Mouse (Mus musculus) CH12.LX (cell line): ENCODE results near the gene Gm21915. TPM values are rescaled to one million over a fixed set of nuclear protein-coding genes. Genes with fewer than 3 reads are reported as not detected.
A peak's percentile ranks its signal among the peaks of the same experiment; 100 is the strongest.

ENCODE experiments used
- DNase-seq: peaks from one replicate; pipeline ENCODE4 v3.0.0-alpha.2; 2013; ENCODE audit errors: extremely low read depth
- H3K27ac ChIP-seq: 2 replicates; pipeline ENCODE4 v1.5.1; 2012; ENCODE audit warnings: low read depth, mild to moderate bottlenecking, control low read depth, moderate library complexity; ENCODE audit not compliant: insufficient read depth
- H3K27me3 ChIP-seq: replicated peaks from 2 replicates; pipeline ENCODE3; 2012; ENCODE audit warnings: inconsistent platforms
- H3K36me3 ChIP-seq, 2 experiments: replicated peaks in 1 of 2; 2 replicates each; pipeline versions ENCODE3 to v1.6.1; 2012; ENCODE audit warnings: inconsistent platforms in 1 of 2, low read length in 1 of 2, mild to moderate bottlenecking in 1 of 2, mixed read lengths in 1 of 2, moderate library complexity in 1 of 2; ENCODE audit not compliant: control insufficient read depth in 1 of 2, insufficient read depth in 1 of 2
- H3K4me1 ChIP-seq, 2 experiments: 2 replicates each; pipeline ENCODE4 v1.6.1; 2012; ENCODE audit warnings: inconsistent platforms in 1 of 2, moderate library complexity in 1 of 2; ENCODE audit not compliant: insufficient read depth in 2 of 2, control insufficient read depth in 1 of 2
- H3K4me2 ChIP-seq: 2 replicates; pipeline ENCODE4 v1.6.1; 2012; ENCODE audit warnings: low read depth, mild to moderate bottlenecking, control low read depth; ENCODE audit not compliant: poor library complexity, insufficient read depth, severe bottlenecking
- H3K4me3 ChIP-seq, 3 experiments: fragments of 150-350 bp in 1 of 3; sonication (generic) in 1 of 3; replicated peaks in 1 of 3; 2 replicates each; pipeline versions ENCODE3 to v1.5.1; 2011 to 2012; ENCODE audit warnings: low read depth in 2 of 3, low read length in 2 of 3, mild to moderate bottlenecking in 2 of 3, moderate library complexity in 2 of 3, control low read depth in 1 of 3, improper control_type of control experiment in 1 of 3, inconsistent platforms in 1 of 3, mixed read lengths in 1 of 3; ENCODE audit not compliant: poor library complexity in 1 of 3
- H3K79me2 ChIP-seq: replicated peaks from 2 replicates; pipeline ENCODE4 v1.6.1; 2012; ENCODE audit warnings: mild to moderate bottlenecking, moderate library complexity; ENCODE audit not compliant: control insufficient read depth, poor library complexity, insufficient read depth, severe bottlenecking; ENCODE audit errors: extremely low read depth
- H3K9ac ChIP-seq: 2 replicates; pipeline ENCODE4 v1.6.1; 2012; ENCODE audit warnings: low read depth, mild to moderate bottlenecking, control low read depth, moderate library complexity; ENCODE audit not compliant: insufficient read depth
- H3K9me3 ChIP-seq: replicated peaks from 2 replicates; pipeline ENCODE3; 2012; ENCODE audit warnings: low read length, inconsistent platforms, mixed read lengths
- BHLHE40 ChIP-seq: IDR thresholded peaks from 2 replicates; pipeline ENCODE4 v1.6.1; 2011; ENCODE audit warnings: mild to moderate bottlenecking, low read depth, low read length, improper control_type of control experiment
- CHD2 ChIP-seq: IDR thresholded peaks from 2 replicates; pipeline ENCODE4 v1.6.1; 2011; ENCODE audit warnings: low read length, improper control_type of control experiment
- E2F4 ChIP-seq: IDR thresholded peaks from 2 replicates; pipeline ENCODE4 v1.6.1; 2011; ENCODE audit warnings: low read depth, low read length, improper control_type of control experiment; ENCODE audit not compliant: insufficient replicate concordance
- EP300 ChIP-seq: IDR thresholded peaks from 2 replicates; pipeline ENCODE4 v1.6.1; 2011; ENCODE audit warnings: low read length, improper control_type of control experiment
- ETS1 ChIP-seq: conservative IDR thresholded peaks from 2 replicates; pipeline ENCODE4 v1.6.1; 2012; ENCODE audit warnings: low read depth, mild to moderate bottlenecking, inconsistent platforms, low read length, improper control_type of control experiment, moderate library complexity
- HCFC1 ChIP-seq: IDR thresholded peaks from 2 replicates; pipeline ENCODE4 v1.6.1; 2012; ENCODE audit warnings: low read depth, mild to moderate bottlenecking, inconsistent platforms, low read length, improper control_type of control experiment
- IRF4 ChIP-seq: IDR thresholded peaks from 2 replicates; pipeline ENCODE4 v1.6.1; 2014; ENCODE audit warnings: low read depth, mild to moderate bottlenecking, inconsistent platforms, low read length, improper control_type of control experiment
- JUN ChIP-seq: IDR thresholded peaks from 2 replicates; pipeline ENCODE4 v1.6.1; 2011; ENCODE audit warnings: low read depth, mild to moderate bottlenecking, low read length, improper control_type of control experiment, moderate library complexity; ENCODE audit not compliant: insufficient read depth
- JUND ChIP-seq: conservative IDR thresholded peaks from 2 replicates; pipeline ENCODE4 v1.6.1; 2011; ENCODE audit warnings: low read depth, low read length, improper control_type of control experiment
- KAT2A ChIP-seq: IDR thresholded peaks from 2 replicates; pipeline ENCODE4 v1.6.1; 2012; ENCODE audit warnings: low read length, improper control_type of control experiment, inconsistent platforms; ENCODE audit not compliant: insufficient replicate concordance
- MAZ ChIP-seq: IDR thresholded peaks from 2 replicates; pipeline ENCODE4 v1.6.1; 2012; ENCODE audit warnings: low read depth, mild to moderate bottlenecking, inconsistent platforms, low read length, improper control_type of control experiment, moderate library complexity
- MEF2A ChIP-seq: IDR thresholded peaks from 2 replicates; pipeline ENCODE4 v1.6.1; 2014; ENCODE audit warnings: low read depth, mild to moderate bottlenecking, inconsistent platforms, low read length, improper control_type of control experiment, borderline replicate concordance
- MXI1 ChIP-seq: IDR thresholded peaks from 2 replicates; pipeline ENCODE4 v1.6.1; 2011; ENCODE audit warnings: mild to moderate bottlenecking, low read depth, low read length, improper control_type of control experiment
- MYC ChIP-seq: IDR thresholded peaks from 2 replicates; pipeline ENCODE4 v1.6.1; 2011; ENCODE audit warnings: low read depth, mild to moderate bottlenecking, improper control_type of control experiment, low read length
- NELFE ChIP-seq: IDR thresholded peaks from 2 replicates; pipeline ENCODE4 v1.6.1; 2011; ENCODE audit warnings: low read depth, low read length, improper control_type of control experiment
- NRF1 ChIP-seq: IDR thresholded peaks from 2 replicates; pipeline ENCODE4 v1.6.1; 2014; ENCODE audit warnings: low read depth, mild to moderate bottlenecking, inconsistent platforms, low read length, improper control_type of control experiment, moderate library complexity
- POLR2A ChIP-seq: IDR thresholded peaks from 2 replicates; pipeline ENCODE4 v1.6.1; 2011; ENCODE audit warnings: low read depth, mild to moderate bottlenecking, improper control_type of control experiment, low read length
- POLR2AphosphoS2 ChIP-seq: IDR thresholded peaks from 2 replicates; pipeline ENCODE4 v1.6.1; 2011; ENCODE audit warnings: low read depth, low read length, improper control_type of control experiment
- RAD21 ChIP-seq: IDR thresholded peaks from 2 replicates; pipeline ENCODE4 v1.6.1; 2011; ENCODE audit warnings: low read depth, mild to moderate bottlenecking, low read length, improper control_type of control experiment, moderate library complexity
- SMC3 ChIP-seq: IDR thresholded peaks from 2 replicates; pipeline ENCODE4 v1.6.1; 2011; ENCODE audit warnings: low read depth, low read length, improper control_type of control experiment
- TBP ChIP-seq: conservative IDR thresholded peaks from 2 replicates; pipeline ENCODE4 v1.6.1; 2011; ENCODE audit warnings: low read depth, low read length, improper control_type of control experiment
- UBTF ChIP-seq: IDR thresholded peaks from 2 replicates; pipeline ENCODE4 v1.6.1; 2012; ENCODE audit warnings: low read depth, mild to moderate bottlenecking, inconsistent platforms, low read length, improper control_type of control experiment, moderate library complexity
- USF1 ChIP-seq: IDR thresholded peaks from 2 replicates; pipeline ENCODE4 v1.6.1; 2014; ENCODE audit warnings: low read depth, mild to moderate bottlenecking, inconsistent platforms, low read length, improper control_type of control experiment
- ZC3H11A ChIP-seq: IDR thresholded peaks from 2 replicates; pipeline ENCODE4 v1.6.1; 2012; ENCODE audit warnings: low read depth, mild to moderate bottlenecking, inconsistent platforms, low read length, improper control_type of control experiment
- ZNF384 ChIP-seq: IDR thresholded peaks from 2 replicates; pipeline ENCODE4 v1.6.1; 2012; ENCODE audit warnings: low read depth, low read length, improper control_type of control experiment, inconsistent platforms
- dilution Hi-C: fragments of 300-500 bp; cut with MboI; formaldehyde crosslinking; loops from 2 replicates; pipeline ENCODE4 v1.14.3; 2020; ENCODE audit warnings: low sequenced_read_pairs; ENCODE audit not compliant: extremely low pct_unique_long_range_greater_than_20kb, extremely low pct_ligation_motif_present
- in situ Hi-C: fragments of 300-500 bp; cut with MboI; formaldehyde crosslinking; loops from 3 replicates; pipeline ENCODE4 v1.14.3; 2019; ENCODE audit warnings: low sequenced_read_pairs, low pct_ligation_motif_present, low pct_unique_long_range_greater_than_20kb, mixed read lengths
- polyA plus RNA-seq: library from polyadenylated mRNA; unstranded; fragments of >175 nt; gene quantifications from 2 replicates; pipeline ENCODE4 v1.2.1, GENCODE M21; 2012; ENCODE audit warnings: low read depth; ENCODE audit not compliant: insufficient read length
- total RNA-seq, 2 experiments: library from RNA; depleted of rRNA; stranded (reverse); fragments of 300-350 nt in 1 of 2; fragments of >200 nt in 1 of 2; gene quantifications; 2 replicates each; pipeline ENCODE4 v1.2.3; 2012 to 2014

Gm21915 gene
- total and polyA plus RNA-seq, 3 experiments, result not detected

- Histone ChIP-seq H3K79me2 (no peaks in the 10 kb centered on the region), H3K27me3 (no peaks in the 10 kb centered on the region), H3K4me2 (peak overlapping the region; percentile 67), H3K27ac (no peak overlapping the region), H3K9me3 (no peaks in the 10 kb centered on the region)
- DNase-seq, result peak; percentile 37
- in situ Hi-C loops, result no loop called here
- dilution Hi-C loops, result no loop called here
- TF ChIP-seq NELFE (no peak), POLR2AphosphoS2 (no peak), CHD2 (no peak), USF1 (no peak), MYC (no peak), MXI1 (no peak), RAD21 (no peak), EP300 (no peak), TBP (no peak), KAT2A (no peak)
- TF ChIP-seq, all 38 proteins: peak for 0
- no peak overlapping the region for H3K4me3 ChIP-seq
- H3K36me3 ChIP-seq, result no peaks in the 10 kb centered on the region
- H3K4me1 ChIP-seq, result peaks cover 7 to 45% of the 10 kb centered on the region in 2 experiments; a peak in 3 of 4 replicates
- no peak overlapping the region for H3K9ac ChIP-seq
Observed at GRCm38 (mm10) chr9:40649983-40650382, 20.4 kb upstream of the Gm21915 start.

DNA sequence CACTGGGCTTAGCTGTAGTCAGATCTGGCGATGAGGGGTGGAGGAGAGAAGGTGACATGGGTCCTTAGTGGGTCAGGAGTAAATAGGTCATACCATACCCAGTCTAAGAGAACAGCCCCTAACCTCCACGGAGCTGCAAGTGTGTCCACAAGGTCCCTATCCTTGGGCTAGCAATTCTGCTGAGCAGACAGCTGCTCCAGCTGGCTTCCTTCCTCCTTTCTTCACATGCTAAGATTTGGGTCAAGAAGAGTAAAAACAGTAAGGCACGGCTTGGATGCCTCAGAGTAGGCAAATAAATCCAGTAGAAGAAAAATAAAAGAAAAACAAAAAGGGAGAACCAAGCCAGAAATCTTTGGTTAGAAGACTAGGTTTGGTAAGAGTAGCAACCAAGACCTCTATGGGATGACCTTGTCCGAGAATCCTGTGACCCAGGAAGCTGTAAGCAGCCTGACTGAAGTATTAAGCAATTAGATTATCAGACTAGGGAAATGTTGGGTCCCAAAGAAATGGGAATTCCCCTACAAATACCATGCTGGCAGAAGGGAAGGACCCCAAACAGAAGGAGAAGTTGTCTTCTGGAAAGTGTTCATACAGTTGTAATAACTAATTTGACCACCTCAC, 19.1 kb upstream of the Gm21915 start:
- dilution Hi-C loops, result no loop called here
- H3K27me3 ChIP-seq, result no peaks in the 10 kb centered on the region
- no peaks in the 10 kb centered on the region for H3K36me3 ChIP-seq
- no peak overlapping the region for H3K4me2 ChIP-seq
- H3K79me2 ChIP-seq, result no peaks in the 10 kb centered on the region
- TF ChIP-seq MXI1 (no peak), ZNF384 (no peak), MYC (no peak), TBP (no peak), BHLHE40 (no peak), KAT2A (no peak), CHD2 (no peak), JUND (no peak)
- TF ChIP-seq, all 38 proteins: peak for 0
- Histone ChIP-seq H3K4me3 (no peak overlapping the region), H3K9ac (no peak overlapping the region), H3K27ac (no peak overlapping the region), H3K9me3 (no peaks in the 10 kb centered on the region), H3K4me1 (peaks cover 7 to 36% of the 10 kb centered on the region in 2 experiments; a peak in 3 of 4 replicates)
- DNase-seq, result no peak
- in situ Hi-C loops, result no loop called here

GRCm38 (mm10) chr9:40652757-40653156, 17.7 kb upstream of the Gm21915 start:
- DNase-seq, result no peak
- H3K4me2 ChIP-seq, result no peak overlapping the region
- dilution Hi-C loops, result no loop called here
- no peaks in the 10 kb centered on the region for H3K27me3 ChIP-seq
- H3K27ac ChIP-seq, result no peak overlapping the region
- in situ Hi-C loops, result no loop called here
- no peaks in the 10 kb centered on the region for H3K9me3 ChIP-seq
- no peak overlapping the region for H3K4me3 ChIP-seq
- H3K4me1 ChIP-seq, result peaks cover 7 to 36% of the 10 kb centered on the region in 2 experiments; a peak in 3 of 4 replicates
- H3K79me2 ChIP-seq, result no peaks in the 10 kb centered on the region
- no peaks in the 10 kb centered on the region for H3K36me3 ChIP-seq
- H3K9ac ChIP-seq, result no peak overlapping the region
- TF ChIP-seq POLR2A (no peak), IRF4 (no peak), HCFC1 (no peak), ZNF384 (no peak), USF1 (no peak), E2F4 (no peak), NRF1 (no peak), ZC3H11A (no peak), NELFE (no peak), SMC3 (no peak), ETS1 (no peak), MYC (no peak), UBTF (no peak), BHLHE40 (no peak), JUN (no peak), MAZ (no peak), MEF2A (no peak)
